Mouse (Mus musculus) cortical plate, adult 2 months (tissue): ENCODE data around the gene Pakap. TPM values are rescaled to one million over a fixed set of nuclear protein-coding genes. Genes with fewer than 3 reads are reported as not detected.

ENCODE experiments used
- H3K27ac ChIP-seq: fragments of 200-500 bp; 2 replicates; pipeline ENCODE4 v1.5.1; 2012; ENCODE audit warnings: low read length, control low read depth, inconsistent platforms; ENCODE audit not compliant: insufficient read depth
- H3K4me1 ChIP-seq: fragments of 200-500 bp; 2 replicates; pipeline ENCODE4 v1.6.1; 2011; ENCODE audit warnings: low read length; ENCODE audit not compliant: control insufficient read depth, insufficient read depth
- H3K4me3 ChIP-seq: fragments of 200-500 bp; 2 replicates; pipeline ENCODE4 v1.5.1; 2011; ENCODE audit warnings: mild to moderate bottlenecking, low read length, control low read depth; ENCODE audit not compliant: insufficient read depth
- CTCF ChIP-seq: fragments of 200-500 bp; IDR thresholded peaks from 2 replicates; pipeline ENCODE4 v1.5.1; 2011; ENCODE audit warnings: mild to moderate bottlenecking, control low read depth, low read length; ENCODE audit not compliant: insufficient read depth; ENCODE audit errors: extremely low read depth
- POLR2A ChIP-seq: fragments of 200-500 bp; IDR thresholded peaks from 2 replicates; pipeline ENCODE4 v1.6.1; 2011; ENCODE audit warnings: mild to moderate bottlenecking, low read length, control low read depth; ENCODE audit not compliant: insufficient read depth; ENCODE audit errors: extremely low read depth
- polyA plus RNA-seq: library from polyadenylated mRNA; depleted of rRNA; stranded (reverse); fragments of >200 nt; gene quantifications from 2 replicates; pipeline ENCODE4 v1.2.3, GENCODE M21; 2012

The Pakap gene
- polyA plus RNA-seq, 1 experiment = 7.5 TPM

GRCm38 (mm10) chr4:57914193-57915190 lies 346.5 kb downstream of the Pakap start:
- no peak overlapping the region for H3K4me3 ChIP-seq

DNA sequence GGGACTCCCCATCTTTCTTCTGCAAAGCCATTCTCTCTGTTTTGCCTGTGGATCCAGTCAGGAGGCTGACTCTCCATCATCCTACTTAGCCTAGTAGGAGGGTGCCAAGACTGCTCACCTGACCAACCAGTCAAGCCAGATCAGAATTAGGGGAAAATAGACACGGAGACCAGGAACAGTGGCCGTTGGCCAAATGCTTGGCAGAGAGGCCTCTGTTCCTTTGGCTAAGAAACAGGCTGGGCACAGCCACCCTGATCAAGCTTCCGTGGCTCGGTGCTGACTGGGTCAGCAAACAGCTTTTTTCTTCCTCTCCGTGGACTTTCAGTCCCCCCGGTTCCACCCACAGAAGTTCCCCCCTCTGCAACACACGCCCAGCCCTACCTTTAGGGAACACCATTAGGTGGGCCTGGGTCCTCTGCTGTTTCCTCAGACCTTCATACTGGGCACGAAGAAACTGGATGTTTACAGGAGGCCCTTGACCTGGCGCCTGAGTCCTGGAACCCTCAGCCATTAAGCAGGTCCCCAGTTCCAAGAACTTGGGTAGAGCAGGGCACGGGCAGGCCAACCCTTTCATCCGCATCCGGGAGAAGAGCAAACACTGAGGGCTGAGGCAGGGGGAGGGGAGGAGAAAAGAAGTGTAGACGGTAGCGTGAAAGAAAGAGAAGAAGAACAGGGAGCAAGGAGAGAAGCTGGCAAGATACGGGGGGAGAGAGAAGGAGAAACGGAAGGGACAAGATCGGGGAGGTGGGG lies 347.4 kb downstream of the Pakap start:
- H3K4me3 ChIP-seq = no peak overlapping the region
- no peak overlapping the region for H3K27ac ChIP-seq

More at GRCm38 (mm10) chr4:57914193-57915190, 346.5 kb downstream of the Pakap start:
- H3K4me1 ChIP-seq = no peaks in the 10 kb centered on the region
- no peak for TF ChIP-seq POLR2A
- TF ChIP-seq CTCF = no peak
- H3K27ac ChIP-seq = no peak overlapping the region

DNA sequence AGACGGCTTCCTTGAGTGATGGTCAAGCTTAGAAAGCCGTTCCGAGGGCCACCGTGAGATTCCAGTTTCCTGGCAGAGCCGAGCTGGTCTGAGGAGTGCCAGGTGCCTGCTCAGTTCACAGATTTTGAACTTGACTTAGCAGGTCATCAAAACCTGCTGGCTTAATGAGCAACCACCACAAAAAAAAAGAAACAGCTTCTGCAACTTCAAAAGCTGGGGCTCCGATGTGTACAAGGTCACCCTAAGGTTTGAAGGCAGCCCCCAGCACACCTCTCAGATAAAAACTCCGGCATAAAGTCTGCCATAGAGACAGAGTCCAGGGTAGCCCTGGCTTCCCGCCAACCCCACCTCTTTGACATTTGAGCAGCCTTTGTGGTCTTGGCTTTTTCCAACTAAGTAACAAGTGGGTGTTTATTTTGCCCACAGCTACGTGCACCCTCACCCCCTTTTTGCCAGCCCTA lies 348.3 kb downstream of the Pakap start, which contains the start of gene D630039A03Rik:
Gene D630039A03Rik, minus strand, starts transcription at position 97 of the 461 bp plus-strand sequence.
- Histone ChIP-seq H3K4me1 (no peaks in the 10 kb centered on the region), H3K27ac (no peak within 1 kb of the TSS), H3K4me3 (no peak within 1 kb of the TSS)
- no peak for TF ChIP-seq POLR2A
- no peak for TF ChIP-seq CTCF

More for the DNA sequence above, 347.4 kb downstream of the Pakap start:
- H3K4me1 ChIP-seq = no peaks in the 10 kb centered on the region
- TF ChIP-seq POLR2A = no peak
- TF ChIP-seq CTCF = no peak

GRCm38 (mm10) chr4:57916711-57917110 lies 348.7 kb downstream of the Pakap start:
- Histone ChIP-seq H3K27ac (no peak overlapping the region), H3K4me3 (no peak overlapping the region), H3K4me1 (no peaks in the 10 kb centered on the region)
- TF ChIP-seq CTCF = no peak
- no peak for TF ChIP-seq POLR2A

DNA sequence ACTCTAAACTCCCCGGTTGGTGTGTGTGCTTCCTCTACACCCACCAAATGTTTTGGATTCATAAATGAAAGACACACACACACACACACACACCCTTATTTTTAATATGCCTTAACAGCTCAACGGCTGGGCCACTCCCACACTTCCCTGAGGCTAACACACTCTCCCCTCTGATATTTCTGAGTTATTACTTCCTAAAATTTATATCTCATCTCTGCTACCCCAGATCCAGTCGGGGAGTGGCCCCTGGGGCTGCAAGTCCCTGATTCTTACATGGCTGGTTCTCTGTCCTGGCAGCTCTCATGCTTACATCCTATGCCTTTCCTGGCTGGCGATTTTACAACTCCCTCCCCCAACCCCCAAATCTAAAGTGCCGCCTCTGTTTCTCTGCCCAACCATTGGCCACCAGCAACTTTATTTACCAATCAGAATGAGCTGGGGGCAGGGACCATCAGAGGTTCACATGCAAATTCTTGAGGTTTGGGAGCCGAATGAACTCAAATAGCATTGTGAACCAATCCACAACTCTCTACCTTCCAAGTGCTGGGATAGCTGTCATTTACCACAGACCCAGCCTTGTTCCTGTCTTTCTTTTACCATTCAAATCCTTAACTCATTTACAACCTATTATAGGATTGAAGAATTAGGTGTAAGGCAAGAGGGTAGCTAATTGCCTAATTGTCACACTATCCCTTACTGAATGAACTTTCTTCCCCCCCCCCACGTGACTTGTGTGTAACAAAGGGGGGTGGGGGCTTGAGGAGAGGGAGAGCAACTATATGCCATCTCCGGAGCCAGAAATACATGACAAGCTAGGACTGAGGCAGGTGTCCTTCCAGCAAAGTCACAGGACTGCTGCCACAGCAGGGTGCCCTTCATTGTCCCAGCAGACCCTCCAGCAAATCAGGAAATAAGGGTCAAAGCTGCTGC lies 351.8 kb downstream of the Pakap start:
- H3K4me3 ChIP-seq = no peak overlapping the region
- no peak overlapping the region for H3K27ac ChIP-seq
- no peaks in the 10 kb centered on the region for H3K4me1 ChIP-seq
- no peak for TF ChIP-seq POLR2A
- TF ChIP-seq CTCF = no peak

DNA sequence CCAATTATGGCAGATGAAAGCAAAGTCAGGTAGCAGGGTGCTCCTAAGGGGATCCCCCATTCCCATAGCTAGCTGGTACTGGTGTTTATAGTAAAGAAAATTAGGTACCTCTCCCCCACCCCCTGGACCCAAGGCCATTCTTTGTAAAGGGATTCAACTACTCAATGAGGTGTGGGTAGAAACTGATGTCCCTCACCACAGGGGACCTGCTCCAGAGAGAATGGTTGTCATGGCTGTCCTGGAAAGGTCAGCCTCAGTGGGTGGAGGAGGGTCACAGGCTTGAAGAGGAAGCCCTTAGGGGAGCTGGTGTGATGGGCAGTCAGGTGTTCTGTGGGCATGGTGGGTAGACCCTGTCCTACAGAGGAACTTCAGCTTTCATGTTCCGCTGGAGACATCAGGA lies 352.5 kb downstream of the Pakap start:
- no peak for TF ChIP-seq POLR2A
- no peak for TF ChIP-seq CTCF
- Histone ChIP-seq H3K27ac (no peak overlapping the region), H3K4me1 (no peaks in the 10 kb centered on the region), H3K4me3 (no peak overlapping the region)

- Histone ChIP-seq H3K4me1 (no peaks in the 10 kb centered on the region), H3K4me3 (no peak overlapping the region), H3K27ac (no peak overlapping the region)
- no peak for TF ChIP-seq POLR2A
- no peak for TF ChIP-seq CTCF
Measured at GRCm38 (mm10) chr4:57922171-57922570, 354.2 kb downstream of the Pakap start.

- no peak for TF ChIP-seq POLR2A
- TF ChIP-seq CTCF = no peak
- Histone ChIP-seq H3K4me3 (no peak overlapping the region), H3K4me1 (no peaks in the 10 kb centered on the region), H3K27ac (no peak overlapping the region)
Measured at GRCm38 (mm10) chr4:57924556-57925071, 356.6 kb downstream of the Pakap start.

GRCm38 (mm10) chr4:57927464-57928205 lies 359.7 kb downstream of the Pakap start:
- Histone ChIP-seq H3K4me3 (no peak overlapping the region), H3K27ac (no peak overlapping the region), H3K4me1 (no peaks in the 10 kb centered on the region)
- TF ChIP-seq CTCF (peak; percentile 35; the same call in 1 of the 2 replicates), POLR2A (no peak)
